Mouse (Mus musculus): ENCODE measurements around the gene Dhrs7b. TPM values are rescaled to one million over a fixed set of nuclear protein-coding genes. Genes with fewer than 3 reads are reported as not detected.

Gene Dhrs7b
- total and polyA plus RNA-seq, 2 experiments from 2014 or later = 22.9 to 28.4 TPM

- Histone ChIP-seq H3K36me3 (replicated peaks; ENCODE audit: control insufficient read depth, insufficient read depth, low read length) (0 out of 2 replicates have a peak, but pooled peaks cover 3% of the 10 kb centered on the region), H3K9ac (replicated peaks; ENCODE audit: low read depth, low read length) (no peak overlapping the region; the same call in 1 of the 2 replicates), H3K4me2 (ENCODE audit: low read depth, low read length) (no peak overlapping the region), H3K4me3 (ENCODE audit: low read depth, low read length) (no peak overlapping the region), H3K9me3 (replicated peaks; ENCODE audit: control insufficient read depth, low read length) (no peaks in the 10 kb centered on the region), H3K4me1 (ENCODE audit: control insufficient read depth, insufficient read depth) (peaks cover 53% of the 10 kb centered on the region), H3K27me3 (ENCODE audit: control insufficient read depth, insufficient read depth, low read length) (no peaks in the 10 kb centered on the region), H3K27ac (ENCODE audit: low read depth) (0 out of 2 replicates have a peak overlapping the region, but pooled peaks have one; percentile 35)
- ATAC-seq (ENCODE audit: insufficient read depth, low read depth) = no peak
- TF ChIP-seq EP300 (IDR thresholded peaks at IDR 0.05; ENCODE audit: low read depth) (no peak), CTCF (IDR thresholded peaks at IDR 0.05; ENCODE audit: low read depth) (no peak)
- DNase-seq (ENCODE audit: low spot score) = no peak
- 72% methylated on average over 6 of the region's 6 CpGs for WGBS
These were observed 42.7 kb downstream of the Dhrs7b start for GRCm38 (mm10) chr11:60873101-60873500.

GRCm38 (mm10) chr11:60878056-60878612 lies 47.7 kb downstream of the Dhrs7b start:
- no peaks in the 10 kb centered on the region for H3K9me3 ChIP-seq (replicated peaks; ENCODE audit: control insufficient read depth, low read length)
- no peaks in the 10 kb centered on the region for H3K27me3 ChIP-seq (ENCODE audit: control insufficient read depth, insufficient read depth, low read length)
- peaks cover 42% of the 10 kb centered on the region for H3K4me1 ChIP-seq (ENCODE audit: control insufficient read depth, insufficient read depth)
- under 1% methylated on average over 39 of the region's 52 CpGs for WGBS
- peak; percentile 61 for DNase-seq (ENCODE audit: low spot score)
- H3K9ac ChIP-seq (replicated peaks; ENCODE audit: low read depth, low read length) = peak overlapping the region; percentile 95
- no peaks in the 10 kb centered on the region for H3K36me3 ChIP-seq (replicated peaks; ENCODE audit: control insufficient read depth, insufficient read depth, low read length)
- TF ChIP-seq CTCF (IDR thresholded peaks at IDR 0.05; ENCODE audit: low read depth) (peak; percentile 28; the same call in 1 of the 2 replicates), EP300 (IDR thresholded peaks at IDR 0.05; ENCODE audit: low read depth) (no peak)
- H3K4me2 ChIP-seq (ENCODE audit: low read depth, low read length) = peak overlapping the region; percentile 77
- peak overlapping the region; percentile 98 for H3K27ac ChIP-seq (ENCODE audit: low read depth)
- peak; percentile 42 for ATAC-seq (ENCODE audit: insufficient read depth, low read depth)
- H3K4me3 ChIP-seq (ENCODE audit: low read depth, low read length) = peak overlapping the region; percentile 95

GRCm38 (mm10) chr11:60878675-60879294 lies 48.4 kb downstream of the Dhrs7b start, which contains the start of gene Tmem11:
Tmem11 (minus strand) TSS chr11:60879272.
- WGBS = 2% methylated on average over 45 of the region's 62 CpGs
- no peaks in the 10 kb centered on the region for H3K9me3 ChIP-seq (replicated peaks; ENCODE audit: control insufficient read depth, low read length)
- H3K27me3 ChIP-seq (ENCODE audit: control insufficient read depth, insufficient read depth, low read length) = no peaks in the 10 kb centered on the region
- peak within 1 kb of the TSS; percentile 95 for H3K9ac ChIP-seq (replicated peaks; ENCODE audit: low read depth, low read length)
- peak; percentile 99 for DNase-seq (ENCODE audit: low spot score)
- H3K4me3 ChIP-seq (ENCODE audit: low read depth, low read length) = peak within 1 kb of the TSS; percentile 95
- TF ChIP-seq CTCF (IDR thresholded peaks at IDR 0.05; ENCODE audit: low read depth) (no peak), EP300 (IDR thresholded peaks at IDR 0.05; ENCODE audit: low read depth) (no peak)
- H3K4me2 ChIP-seq (ENCODE audit: low read depth, low read length) = peak within 1 kb of the TSS; percentile 77
- peaks cover 40% of the 10 kb centered on the region for H3K4me1 ChIP-seq (ENCODE audit: control insufficient read depth, insufficient read depth)
- H3K36me3 ChIP-seq (replicated peaks; ENCODE audit: control insufficient read depth, insufficient read depth, low read length) = no peaks in the 10 kb centered on the region
- peak within 1 kb of the TSS; percentile 98 for H3K27ac ChIP-seq (ENCODE audit: low read depth)
- ATAC-seq (ENCODE audit: insufficient read depth, low read depth) = peak; percentile 97

GRCm38 (mm10) chr11:60879423-60879822 lies 49.0 kb downstream of the Dhrs7b start:
- Histone ChIP-seq H3K9ac (replicated peaks; ENCODE audit: low read depth, low read length) (peak overlapping the region; percentile 95), H3K4me3 (ENCODE audit: low read depth, low read length) (peak overlapping the region; percentile 95), H3K27ac (ENCODE audit: low read depth) (peak overlapping the region; percentile 98), H3K9me3 (replicated peaks; ENCODE audit: control insufficient read depth, low read length) (no peaks in the 10 kb centered on the region), H3K4me1 (ENCODE audit: control insufficient read depth, insufficient read depth) (peaks cover 36% of the 10 kb centered on the region), H3K4me2 (ENCODE audit: low read depth, low read length) (peak overlapping the region; percentile 77), H3K27me3 (ENCODE audit: control insufficient read depth, insufficient read depth, low read length) (no peaks in the 10 kb centered on the region), H3K36me3 (replicated peaks; ENCODE audit: control insufficient read depth, insufficient read depth, low read length) (no peaks in the 10 kb centered on the region)
- peak; percentile 71 for DNase-seq (ENCODE audit: low spot score)
- TF ChIP-seq EP300 (IDR thresholded peaks at IDR 0.05; ENCODE audit: low read depth) (no peak), CTCF (IDR thresholded peaks at IDR 0.05; ENCODE audit: low read depth) (peak; percentile 72)
- no peak for ATAC-seq (ENCODE audit: insufficient read depth, low read depth)
- 4% methylated on average over 11 of the region's 11 CpGs for WGBS

- DNase-seq (ENCODE audit: low spot score) = no peak
- H3K4me2 ChIP-seq (ENCODE audit: low read depth, low read length) = no peak overlapping the region
- WGBS = 88% methylated on average over 4 of the region's 4 CpGs
- no peak overlapping the region for H3K4me3 ChIP-seq (ENCODE audit: low read depth, low read length)
- no peak overlapping the region for H3K9ac ChIP-seq (replicated peaks; ENCODE audit: low read depth, low read length)
- no peak for ATAC-seq (ENCODE audit: insufficient read depth, low read depth)
- H3K9me3 ChIP-seq (replicated peaks; ENCODE audit: control insufficient read depth, low read length) = no peaks in the 10 kb centered on the region
- H3K27me3 ChIP-seq (ENCODE audit: control insufficient read depth, insufficient read depth, low read length) = no peaks in the 10 kb centered on the region
- peaks cover 30% of the 10 kb centered on the region for H3K4me1 ChIP-seq (ENCODE audit: control insufficient read depth, insufficient read depth)
- H3K36me3 ChIP-seq (replicated peaks; ENCODE audit: control insufficient read depth, insufficient read depth, low read length) = no peaks in the 10 kb centered on the region
- H3K27ac ChIP-seq (ENCODE audit: low read depth) = no peak overlapping the region
- TF ChIP-seq EP300 (IDR thresholded peaks at IDR 0.05; ENCODE audit: low read depth) (no peak), CTCF (IDR thresholded peaks at IDR 0.05; ENCODE audit: low read depth) (no peak)
These were observed 50.1 kb downstream of the Dhrs7b start for GRCm38 (mm10) chr11:60880559-60880958.

Measured in heart, postnatal 0 days (tissue).